Mouse (Mus musculus) heart, adult 2 months (tissue): Measurements from ENCODE around the gene Hmgcr. TPM values are rescaled to one million over a fixed set of nuclear protein-coding genes. Genes with fewer than 3 reads are reported as not detected.

Source experiments
- DNase-seq, 2 experiments: peaks; one replicate each; pipeline ENCODE4 v3.0.0; 2021
- H3K27ac ChIP-seq: fragments of 200-600 bp; 2 replicates; pipeline ENCODE4 v1.8.1; 2022
- H3K27me3 ChIP-seq: fragments of 200-500 bp; 2 replicates; pipeline ENCODE4 v1.6.1; 2012; ENCODE audit warnings: mild to moderate bottlenecking, low read length, inconsistent platforms, mixed read lengths; ENCODE audit not compliant: control insufficient read depth, insufficient read depth
- H3K36me3 ChIP-seq: fragments of 200-500 bp; 2 replicates; pipeline ENCODE4 v1.6.1; 2012; ENCODE audit warnings: low read length, inconsistent platforms; ENCODE audit not compliant: control insufficient read depth, insufficient read depth
- H3K4me1 ChIP-seq: fragments of 200-500 bp; 2 replicates; pipeline ENCODE4 v1.6.1; 2011; ENCODE audit warnings: low read length; ENCODE audit not compliant: control insufficient read depth, insufficient read depth
- H3K4me3 ChIP-seq: fragments of 200-600 bp; 2 replicates; pipeline ENCODE4 v1.8.1; 2022
- H3K79me2 ChIP-seq: fragments of 200-500 bp; replicated peaks from 2 replicates; pipeline ENCODE4 v1.6.1; 2012; ENCODE audit warnings: mild to moderate bottlenecking, inconsistent platforms, low read length, moderate library complexity, mixed read lengths; ENCODE audit not compliant: control insufficient read depth, insufficient read depth
- H3K9ac ChIP-seq: fragments of 200-500 bp; 2 replicates; pipeline ENCODE4 v1.6.1; 2012; ENCODE audit warnings: low read depth, mild to moderate bottlenecking, control low read depth, inconsistent platforms, low read length, mixed read lengths
- CTCF ChIP-seq: fragments of 200-600 bp; IDR thresholded peaks from 2 replicates; pipeline ENCODE4 v1.8.1; 2022; ENCODE audit warnings: antibody characterized with exemption, mild to moderate bottlenecking, moderate library complexity
- EP300 ChIP-seq: fragments of 200-500 bp; IDR thresholded peaks from 2 replicates; pipeline ENCODE4 v1.6.1; 2011; ENCODE audit warnings: low read depth, low read length, control low read depth; ENCODE audit not compliant: insufficient read depth
- POLR2A ChIP-seq: fragments of 200-500 bp; IDR thresholded peaks from 2 replicates; pipeline ENCODE4 v1.6.1; 2011; ENCODE audit warnings: mild to moderate bottlenecking, low read depth, low read length, control low read depth; ENCODE audit not compliant: insufficient read depth
- WGBS: fragments of 180-500 bp; shearing (Covaris S2); methylation state at CpG from one replicate; pipeline ENCODE4 v1.1.7; 2018; 5-methylcytosine and 5-hydroxymethylcytosine counted together
- intact Hi-C: fragments of 180-260 bp; cut with DNase I; formaldehyde crosslinking; loops from one replicate; pipeline ENCODE4 v1.15.1; 2025
- polyA plus RNA-seq: library from polyadenylated mRNA; depleted of rRNA; stranded (reverse); fragments of >200 nt; gene quantifications from 2 replicates; pipeline ENCODE4 v1.2.3, GENCODE M21; 2012
- total RNA-seq, 2 experiments: library from RNA; stranded (reverse); gene quantifications; 2 replicates each; pipeline ENCODE4 v1.2.3; 2021

The Hmgcr gene
- total and polyA plus RNA-seq, 3 experiments = 2.7 to 10.0 (median 8.4) TPM

- Histone ChIP-seq H3K36me3 (no peaks in the 10 kb centered on the region), H3K27ac (no peak overlapping the region), H3K27me3 (no peaks in the 10 kb centered on the region), H3K9ac (no peak overlapping the region), H3K4me1 (peaks cover 2% of the 10 kb centered on the region), H3K4me3 (no peak overlapping the region), H3K79me2 (no peaks in the 10 kb centered on the region)
- WGBS = 72% methylated on average over 9 of the region's 9 CpGs
- intact Hi-C loops = no loop called here
- DNase-seq = no peak
- TF ChIP-seq POLR2A (no peak), EP300 (no peak), CTCF (no peak)
Measured at GRCm38 (mm10) chr13:96702567-96703278, 32.0 kb upstream of the Hmgcr start.

- no peaks in the 10 kb centered on the region for H3K27me3 ChIP-seq
- H3K36me3 ChIP-seq = no peaks in the 10 kb centered on the region
- no peaks in the 10 kb centered on the region for H3K79me2 ChIP-seq
- TF ChIP-seq POLR2A = no peak
- TF ChIP-seq CTCF = no peak
- no peak for TF ChIP-seq EP300
- H3K4me3 ChIP-seq = no peak overlapping the region
- H3K9ac ChIP-seq = no peak overlapping the region
- intact Hi-C loops = no loop called here
- no peak overlapping the region for H3K27ac ChIP-seq
- peaks cover 2% of the 10 kb centered on the region for H3K4me1 ChIP-seq
- 29% methylated on average over 8 of the region's 8 CpGs for WGBS
- peak in 1 of 2 experiments; percentile 14 for DNase-seq
Measured at GRCm38 (mm10) chr13:96697805-96698586, 27.3 kb upstream of the Hmgcr start.

GRCm38 (mm10) chr13:96695428-96695827, 24.7 kb upstream of the Hmgcr start:
- Histone ChIP-seq H3K27ac (no peak overlapping the region), H3K4me1 (peaks cover 2% of the 10 kb centered on the region), H3K79me2 (no peaks in the 10 kb centered on the region), H3K9ac (no peak overlapping the region), H3K4me3 (no peak overlapping the region), H3K27me3 (no peaks in the 10 kb centered on the region), H3K36me3 (no peaks in the 10 kb centered on the region)
- DNase-seq = no peak
- 95% methylated on average over 2 of the region's 2 CpGs for WGBS
- TF ChIP-seq CTCF (no peak), EP300 (no peak), POLR2A (no peak)
- intact Hi-C loops = no loop called here

GRCm38 (mm10) chr13:96689901-96690300, 19.2 kb upstream of the Hmgcr start:
- intact Hi-C loops = no loop called here
- TF ChIP-seq CTCF = no peak
- TF ChIP-seq POLR2A = no peak
- TF ChIP-seq EP300 = no peak
- Histone ChIP-seq H3K27me3 (no peaks in the 10 kb centered on the region), H3K27ac (no peak overlapping the region), H3K79me2 (no peaks in the 10 kb centered on the region), H3K4me1 (no peaks in the 10 kb centered on the region), H3K9ac (no peak overlapping the region), H3K36me3 (no peaks in the 10 kb centered on the region), H3K4me3 (no peak overlapping the region)
- no peak for DNase-seq
- 90% methylated on average over 5 of the region's 5 CpGs for WGBS

- Histone ChIP-seq H3K4me1 (no peaks in the 10 kb centered on the region), H3K4me3 (no peak overlapping the region), H3K27me3 (no peaks in the 10 kb centered on the region), H3K36me3 (no peaks in the 10 kb centered on the region), H3K9ac (no peak overlapping the region), H3K27ac (no peak overlapping the region), H3K79me2 (no peaks in the 10 kb centered on the region)
- DNase-seq = no peak
- TF ChIP-seq POLR2A (no peak), CTCF (no peak), EP300 (no peak)
- WGBS = 74% methylated on average over 9 of the region's 9 CpGs
- intact Hi-C loops = no loop called here
Measured at GRCm38 (mm10) chr13:96687261-96687660, 16.5 kb upstream of the Hmgcr start.

GRCm38 (mm10) chr13:96684779-96685178, 14.0 kb upstream of the Hmgcr start:
- 76% methylated on average over 5 of the region's 5 CpGs for WGBS

More at GRCm38 (mm10) chr13:96684779-96685178, 14.0 kb upstream of the Hmgcr start:
- no peak overlapping the region for H3K9ac ChIP-seq
- H3K36me3 ChIP-seq = no peaks in the 10 kb centered on the region
- no peaks in the 10 kb centered on the region for H3K27me3 ChIP-seq
- H3K4me3 ChIP-seq = no peak overlapping the region
- no peaks in the 10 kb centered on the region for H3K4me1 ChIP-seq
- no peak for DNase-seq
- no peak overlapping the region for H3K27ac ChIP-seq
- intact Hi-C loops = no loop called here
- TF ChIP-seq EP300 = no peak
- no peak for TF ChIP-seq CTCF
- TF ChIP-seq POLR2A = no peak
- H3K79me2 ChIP-seq = no peaks in the 10 kb centered on the region
